Mouse (Mus musculus) heart, embryonic 12.5 days (tissue): ENCODE data around the gene Dclk3. TPM values are rescaled to one million over a fixed set of nuclear protein-coding genes. Genes with fewer than 3 reads are reported as not detected.

Experiments
- ATAC-seq: fragments of 200-750 bp; cut with Nextera tagmentation; 2 replicates; pipeline ENCODE4 v1.8.0; 2017; ENCODE audit warnings: moderate TSS enrichment, moderate library complexity; ENCODE audit not compliant: insufficient number of reproducible peaks, low FRiP score
- H3K27ac ChIP-seq: fragments of 300-500 bp; sonication (generic); 2 replicates; pipeline ENCODE4 v1.5.1; 2016; ENCODE audit warnings: mild to moderate bottlenecking, moderate library complexity; ENCODE audit not compliant: poor library complexity, severe bottlenecking
- H3K27me3 ChIP-seq: fragments of 300-500 bp; sonication (generic); replicated peaks from 2 replicates; pipeline ENCODE4 v1.6.1; 2016; ENCODE audit warnings: mild to moderate bottlenecking, moderate library complexity
- H3K36me3 ChIP-seq: fragments of 300-500 bp; sonication (generic); 2 replicates; pipeline ENCODE4 v1.6.1; 2016; ENCODE audit warnings: mild to moderate bottlenecking, moderate library complexity
- H3K4me1 ChIP-seq: fragments of 300-500 bp; sonication (generic); replicated peaks from 2 replicates; pipeline ENCODE4 v1.6.1; 2016; ENCODE audit warnings: mild to moderate bottlenecking
- H3K4me2 ChIP-seq: fragments of 300-500 bp; sonication (generic); 2 replicates; pipeline ENCODE4 v1.6.1; 2016; ENCODE audit warnings: mild to moderate bottlenecking, moderate library complexity
- H3K4me3 ChIP-seq: fragments of 300-500 bp; sonication (generic); 2 replicates; pipeline ENCODE4 v1.5.1; 2016; ENCODE audit warnings: mild to moderate bottlenecking
- H3K9ac ChIP-seq: fragments of 300-500 bp; sonication (generic); 2 replicates; pipeline ENCODE4 v1.6.1; 2016; ENCODE audit warnings: mild to moderate bottlenecking, moderate library complexity
- H3K9me3 ChIP-seq: fragments of 300-500 bp; sonication (generic); replicated peaks from 2 replicates; pipeline ENCODE4 v1.6.1; 2016; ENCODE audit warnings: mild to moderate bottlenecking, moderate library complexity
- WGBS: fragments of 180-500 bp; shearing (Covaris S2); methylation state at CpG from one replicate; pipeline ENCODE4 v1.1.7; 2016; 5-methylcytosine and 5-hydroxymethylcytosine counted together
- polyA plus RNA-seq: library from polyadenylated mRNA; unstranded; fragments of >200 nt; fragmentation: Nextera tagmentation; extraction: Ambion mirVana; gene quantifications from 2 replicates; pipeline ENCODE4 v1.2.1, GENCODE M21; 2016

Dclk3 gene
- polyA plus RNA-seq = 2.7 and 3.6 TPM in 2 replicates

GRCm38 (mm10) chr9:111438904-111439835 lies at the start of gene Dclk3:
Dclk3 (plus strand) TSS chr9:111439081.
- Histone ChIP-seq H3K4me1 (peaks cover 13% of the 10 kb centered on the region), H3K27me3 (peaks cover 22% of the 10 kb centered on the region), H3K9me3 (no peaks in the 10 kb centered on the region), H3K36me3 (no peaks in the 10 kb centered on the region), H3K9ac (peak within 1 kb of the TSS; percentile 78), H3K4me2 (peak within 1 kb of the TSS; percentile 94), H3K27ac (no peak within 1 kb of the TSS), H3K4me3 (peak within 1 kb of the TSS; percentile 65)
- whole genome bisulfite sequencing = 3% methylated on average over 37 of the region's 57 CpGs
- peak; percentile 77 for ATAC-seq

GRCm38 (mm10) chr9:111390016-111390415 lies 48.9 kb upstream of the Dclk3 start:
- no peak overlapping the region for H3K9ac ChIP-seq
- no peak overlapping the region for H3K27ac ChIP-seq
- no peak overlapping the region for H3K4me2 ChIP-seq
- no peaks in the 10 kb centered on the region for H3K4me1 ChIP-seq
- 83% methylated on average over 9 of the region's 9 CpGs for WGBS
- no peaks in the 10 kb centered on the region for H3K36me3 ChIP-seq
- 0 out of 2 replicates have a peak, but pooled peaks cover 4% of the 10 kb centered on the region for H3K27me3 ChIP-seq
- H3K9me3 ChIP-seq = no peaks in the 10 kb centered on the region
- no peak overlapping the region for H3K4me3 ChIP-seq
- ATAC-seq = no peak

- Histone ChIP-seq H3K9me3 (no peaks in the 10 kb centered on the region), H3K4me1 (no peaks in the 10 kb centered on the region), H3K27me3 (0 out of 2 replicates have a peak, but pooled peaks cover 4% of the 10 kb centered on the region), H3K9ac (no peak overlapping the region), H3K4me3 (no peak overlapping the region), H3K36me3 (no peaks in the 10 kb centered on the region), H3K27ac (no peak overlapping the region), H3K4me2 (no peak overlapping the region)
- no peak for ATAC-seq
- 80% methylated on average over 8 of the region's 8 CpGs for WGBS
Observed at GRCm38 (mm10) chr9:111391036-111391435, 47.8 kb upstream of the Dclk3 start.

DNA sequence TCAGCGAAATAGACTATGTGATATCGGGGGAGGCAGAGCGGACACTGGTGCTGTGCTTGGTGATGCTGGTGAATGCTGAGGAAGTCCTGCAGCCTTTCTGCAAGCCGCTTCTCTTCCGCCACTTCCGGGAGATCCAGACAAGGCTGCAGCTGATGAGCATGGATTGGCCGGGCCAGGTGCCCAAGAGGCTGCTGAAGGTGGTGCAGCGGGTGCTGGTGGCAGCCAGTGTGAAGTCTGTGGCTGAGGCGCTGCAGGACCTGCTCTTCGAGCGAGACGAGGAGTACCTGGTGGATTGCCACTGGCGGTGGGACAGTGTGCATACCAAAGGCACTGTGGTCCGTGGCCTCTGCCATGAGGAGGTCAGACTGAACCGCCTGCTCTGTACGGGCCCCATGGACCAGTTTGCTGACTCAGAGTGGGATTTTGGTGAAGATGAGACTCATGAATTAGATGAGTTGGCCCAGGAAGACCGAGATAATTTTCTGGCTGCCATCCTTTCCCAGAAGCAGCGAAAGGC lies 46.9 kb upstream of the Dclk3 start:
- Histone ChIP-seq H3K9ac (no peak overlapping the region), H3K36me3 (no peaks in the 10 kb centered on the region), H3K27ac (no peak overlapping the region), H3K4me1 (no peaks in the 10 kb centered on the region), H3K4me3 (no peak overlapping the region), H3K9me3 (no peaks in the 10 kb centered on the region), H3K4me2 (no peak overlapping the region), H3K27me3 (0 out of 2 replicates have a peak, but pooled peaks cover 4% of the 10 kb centered on the region)
- ATAC-seq = no peak
- 82% methylated on average over 18 of the region's 18 CpGs for WGBS

DNA sequence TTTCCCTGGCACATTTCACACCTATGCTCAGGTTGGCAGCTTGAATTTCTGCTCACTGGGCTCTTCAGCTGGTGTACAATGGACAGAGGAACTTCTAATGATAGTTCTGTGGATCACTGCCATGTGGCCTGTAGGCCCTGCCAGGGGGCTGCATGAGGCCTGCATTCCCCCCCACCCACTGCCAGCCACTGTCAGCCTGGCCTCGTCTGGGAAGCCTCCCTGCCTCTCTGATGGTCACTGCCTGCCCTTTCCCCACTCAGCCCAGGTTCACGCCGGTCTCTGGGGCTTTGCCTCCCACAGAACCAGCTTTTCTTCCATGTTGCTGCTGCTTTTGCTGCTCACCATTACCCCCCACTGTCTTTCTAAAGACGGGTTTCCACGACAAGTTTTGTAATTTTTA lies 43.6 kb upstream of the Dclk3 start:
- 68% methylated on average over 5 of the region's 5 CpGs for WGBS
- no peak overlapping the region for H3K4me2 ChIP-seq
- H3K4me1 ChIP-seq = no peaks in the 10 kb centered on the region
- 0 out of 2 replicates have a peak, but pooled peaks cover 4% of the 10 kb centered on the region for H3K27me3 ChIP-seq
- no peaks in the 10 kb centered on the region for H3K36me3 ChIP-seq
- H3K9ac ChIP-seq = no peak overlapping the region
- H3K9me3 ChIP-seq = no peaks in the 10 kb centered on the region
- H3K27ac ChIP-seq = no peak overlapping the region
- ATAC-seq = no peak
- H3K4me3 ChIP-seq = no peak overlapping the region

DNA sequence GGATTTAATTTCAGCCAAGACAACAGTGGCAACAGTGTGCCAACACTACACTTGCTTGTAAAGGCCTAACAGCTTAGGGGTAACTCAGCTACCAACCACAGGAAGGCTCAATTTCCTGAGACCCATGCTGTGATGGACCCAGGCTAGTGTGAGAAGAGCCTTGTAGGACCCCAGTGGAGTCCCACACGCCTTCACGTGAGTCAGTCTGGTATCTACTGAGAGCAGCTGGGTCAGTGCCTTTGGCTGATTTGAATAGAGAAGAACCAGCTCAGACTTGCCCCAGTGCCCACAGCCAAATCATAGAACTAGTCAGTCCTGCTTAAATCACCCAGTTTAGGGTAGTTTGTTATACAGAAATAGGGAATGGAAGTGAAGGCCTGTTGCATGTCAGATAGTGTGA lies 40.8 kb upstream of the Dclk3 start:
- WGBS = 69% methylated on average over 2 of the region's 2 CpGs
- no peak overlapping the region for H3K27ac ChIP-seq
- no peak overlapping the region for H3K4me3 ChIP-seq
- no peaks in the 10 kb centered on the region for H3K36me3 ChIP-seq
- H3K9me3 ChIP-seq = no peaks in the 10 kb centered on the region
- H3K4me2 ChIP-seq = no peak overlapping the region
- no peak for ATAC-seq
- H3K9ac ChIP-seq = no peak overlapping the region
- H3K4me1 ChIP-seq = no peaks in the 10 kb centered on the region
- no peaks in the 10 kb centered on the region for H3K27me3 ChIP-seq

GRCm38 (mm10) chr9:111400089-111400488 lies 38.8 kb upstream of the Dclk3 start:
- H3K36me3 ChIP-seq = no peaks in the 10 kb centered on the region
- no peak for ATAC-seq
- H3K27ac ChIP-seq = no peak overlapping the region
- H3K9me3 ChIP-seq = no peaks in the 10 kb centered on the region
- no peak overlapping the region for H3K4me3 ChIP-seq
- H3K27me3 ChIP-seq = no peaks in the 10 kb centered on the region
- H3K4me1 ChIP-seq = peaks cover 5% of the 10 kb centered on the region; the same call in 1 of the 2 replicates
- WGBS = 80% methylated on average over 4 of the region's 4 CpGs
- H3K4me2 ChIP-seq = no peak overlapping the region
- H3K9ac ChIP-seq = no peak overlapping the region

GRCm38 (mm10) chr9:111403159-111403558 lies 35.7 kb upstream of the Dclk3 start:
- 87% methylated on average over 4 of the region's 4 CpGs for WGBS
- Histone ChIP-seq H3K4me1 (peaks cover 5% of the 10 kb centered on the region; the same call in 1 of the 2 replicates), H3K27me3 (no peaks in the 10 kb centered on the region), H3K27ac (no peak overlapping the region), H3K9ac (no peak overlapping the region), H3K9me3 (no peaks in the 10 kb centered on the region), H3K36me3 (no peaks in the 10 kb centered on the region), H3K4me3 (no peak overlapping the region), H3K4me2 (no peak overlapping the region)
- no peak for ATAC-seq

DNA sequence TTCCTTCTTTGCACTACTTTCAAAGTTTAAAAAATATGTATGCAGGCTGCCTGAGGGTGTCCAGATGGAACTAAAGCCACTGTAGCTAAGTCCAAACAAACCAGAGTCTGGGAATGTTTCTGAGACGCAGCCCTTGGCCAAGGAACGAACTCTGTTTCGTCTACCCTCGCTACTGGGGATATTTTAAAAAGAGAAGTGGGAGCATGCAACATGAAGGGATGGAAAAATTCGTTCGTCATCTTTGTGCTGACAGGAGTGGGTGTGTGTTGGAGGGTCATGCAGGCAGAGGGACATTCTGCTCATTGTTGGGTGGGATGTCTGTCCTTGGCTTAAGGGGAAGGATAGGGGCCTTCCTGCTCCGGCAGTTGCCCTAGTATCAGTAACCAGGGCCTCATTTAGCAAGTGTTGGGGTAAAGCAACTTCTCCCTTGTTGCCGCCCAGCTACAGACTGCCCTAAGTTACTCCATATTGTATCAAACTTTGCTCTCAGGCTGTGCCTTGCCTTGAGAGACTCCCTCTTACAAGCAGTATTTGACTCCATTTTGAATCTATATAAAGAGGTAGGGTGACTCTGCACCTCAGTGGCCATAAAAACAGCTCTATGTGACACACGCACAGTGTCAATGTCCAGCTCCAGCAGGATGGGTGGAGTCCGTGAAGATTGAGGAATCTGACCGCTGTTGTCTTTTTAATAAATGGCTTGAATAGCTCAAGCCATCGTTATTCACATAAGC lies 34.4 kb upstream of the Dclk3 start:
- Histone ChIP-seq H3K4me2 (no peak overlapping the region), H3K27ac (no peak overlapping the region), H3K36me3 (no peaks in the 10 kb centered on the region), H3K4me3 (no peak overlapping the region), H3K9me3 (no peaks in the 10 kb centered on the region), H3K27me3 (no peaks in the 10 kb centered on the region), H3K4me1 (peaks cover 5% of the 10 kb centered on the region; the same call in 1 of the 2 replicates), H3K9ac (no peak overlapping the region)
- ATAC-seq = no peak
- WGBS = 73% methylated on average over 12 of the region's 12 CpGs

DNA sequence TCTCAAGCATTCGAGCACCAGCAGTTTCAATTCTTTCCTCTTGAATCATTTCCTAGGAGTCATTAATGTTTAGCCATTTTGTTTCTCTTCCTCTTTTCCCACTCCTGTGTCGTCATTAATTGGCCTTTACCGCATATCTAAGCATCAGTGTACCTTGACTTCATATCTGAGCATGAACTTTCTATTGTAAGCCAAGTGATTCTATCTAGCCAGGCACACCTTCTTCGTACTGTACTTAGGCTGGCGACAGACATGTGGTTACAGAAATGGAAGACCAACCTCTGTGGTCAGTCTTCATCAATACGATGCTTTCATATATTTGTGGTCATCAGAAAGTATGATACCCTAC lies 33.8 kb upstream of the Dclk3 start:
- Histone ChIP-seq H3K9me3 (no peaks in the 10 kb centered on the region), H3K4me1 (peaks cover 5% of the 10 kb centered on the region; the same call in 1 of the 2 replicates), H3K9ac (no peak overlapping the region), H3K4me3 (no peak overlapping the region), H3K36me3 (no peaks in the 10 kb centered on the region), H3K27ac (no peak overlapping the region), H3K27me3 (no peaks in the 10 kb centered on the region), H3K4me2 (no peak overlapping the region)
- ATAC-seq = no peak
- 86% methylated on average over 6 of the region's 6 CpGs for WGBS

GRCm38 (mm10) chr9:111408012-111408411 lies 30.9 kb upstream of the Dclk3 start:
- Histone ChIP-seq H3K4me1 (peaks cover 5% of the 10 kb centered on the region; the same call in 1 of the 2 replicates), H3K9me3 (no peaks in the 10 kb centered on the region), H3K9ac (no peak overlapping the region), H3K27me3 (no peaks in the 10 kb centered on the region), H3K27ac (no peak overlapping the region), H3K36me3 (no peaks in the 10 kb centered on the region), H3K4me2 (no peak overlapping the region), H3K4me3 (no peak overlapping the region)
- ATAC-seq = no peak
- WGBS = 59% methylated on average over 6 of the region's 6 CpGs
